18 mouse cellular contexts compared by ENCODE assay signal in the genomic region with DNA sequence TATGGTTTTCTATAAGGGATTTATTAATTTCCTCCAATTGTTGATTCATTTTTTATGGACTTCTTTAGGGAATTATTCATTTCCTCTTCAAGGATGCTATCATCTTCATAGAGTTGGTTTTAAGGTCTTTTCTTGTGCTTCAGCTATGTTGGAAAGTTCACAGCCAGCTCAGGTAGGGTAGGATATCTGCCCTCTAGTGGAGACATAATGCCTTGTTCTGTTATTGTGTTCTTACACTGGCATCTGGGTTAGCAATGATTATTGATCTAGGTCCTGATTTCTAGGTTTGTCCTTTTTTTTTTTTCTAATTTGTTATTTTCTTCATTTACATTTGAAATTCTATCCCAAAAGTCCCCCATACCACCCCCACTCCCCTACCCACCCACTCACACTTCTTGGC.
DNase-seq lines count a peak whose midpoint lies in the region; ATAC-seq and TF ChIP-seq lines count a peak whose summit lies in the region.
"Had no signal": no experiment of that assay in that cellular context is flagged by ENCODE, and none has a peak within 500 bp of the region (broad histone marks: within the 10 kb centered on the region; RNA-seq: fewer than 3 reads in every experiment).

No protein-coding gene starts in this region.

- H3K27me3 ChIP-seq in kidney, postnatal 0 days (ENCODE audit: insufficient read depth, low read length), result no peaks in the 10 kb centered on the region
- no peaks in the 10 kb centered on the region for H3K27me3 ChIP-seq in kidney, embryonic 14.5 days (ENCODE audit: control insufficient read depth, insufficient read depth, low read length)
- H3K27me3 ChIP-seq: embryonic facial prominence, embryonic 15.5 days; forebrain, embryonic 12.5 days; hindbrain, embryonic 15.5 days had no signal

- DNase-seq in CD4-positive, CD25-positive, alpha-beta regulatory T cell, adult 2 months (ENCODE audit: low read depth, low spot score), result peak; percentile 6
- no peak for DNase-seq in kidney, postnatal 0 days (ENCODE audit: low spot score)
- peak; percentile 11 for DNase-seq in thymus, postnatal 0 days (ENCODE audit: low spot score)
- DNase-seq in thymus, postnatal 25 days, result no peak
- DNase-seq in urinary bladder, postnatal 4 days (ENCODE audit: low spot score in 2 of 2), result no peak
- no peak for DNase-seq in spleen, postnatal 14 days (ENCODE audit: low spot score in 2 of 2)
- DNase-seq: cerebellum, postnatal 14 days; heart, adult 18-20 months; heart, postnatal 10 days; kidney, postnatal 25 days; right cerebral cortex, postnatal 4 days; thymus, postnatal 36 days had no signal

- H3K4me3 ChIP-seq in kidney, postnatal 0 days (replicated peaks; ENCODE audit: low read depth, low read length), result no peak overlapping the region
- no peak overlapping the region for H3K4me3 ChIP-seq in kidney, embryonic 14.5 days (ENCODE audit: low read length)
- H3K4me3 ChIP-seq: embryonic facial prominence, embryonic 15.5 days; forebrain, embryonic 12.5 days; hindbrain, embryonic 15.5 days; midbrain, embryonic 10.5 days had no signal

- TF ChIP-seq CTCF in kidney, postnatal 0 days (IDR thresholded peaks at IDR 0.05; ENCODE audit: low read depth), result peak; percentile 55

- H3K9ac ChIP-seq in kidney, postnatal 0 days (ENCODE audit: low read depth, low read length), result no peak overlapping the region
- no peak overlapping the region for H3K9ac ChIP-seq in kidney, embryonic 14.5 days (ENCODE audit: low read depth, low read length)
- H3K9ac ChIP-seq: embryonic facial prominence, embryonic 15.5 days; forebrain, embryonic 12.5 days; hindbrain, embryonic 15.5 days had no signal

- H3K9me3 ChIP-seq in kidney, postnatal 0 days (replicated peaks; ENCODE audit: low read length), result no peaks in the 10 kb centered on the region
- H3K9me3 ChIP-seq in kidney, embryonic 14.5 days (ENCODE audit: control insufficient read depth, low read length), result no peaks in the 10 kb centered on the region
- H3K9me3 ChIP-seq: embryonic facial prominence, embryonic 15.5 days; forebrain, embryonic 12.5 days; hindbrain, embryonic 15.5 days; midbrain, embryonic 10.5 days had no signal

- H3K4me2 ChIP-seq in kidney, postnatal 0 days (ENCODE audit: low read length), result no peak overlapping the region
- H3K4me2 ChIP-seq in kidney, embryonic 14.5 days (replicated peaks; ENCODE audit: low read depth, low read length), result no peak overlapping the region
- H3K4me2 ChIP-seq: embryonic facial prominence, embryonic 15.5 days; forebrain, embryonic 12.5 days; hindbrain, embryonic 15.5 days had no signal

- no peaks in the 10 kb centered on the region for H3K4me1 ChIP-seq in kidney, postnatal 0 days (replicated peaks; ENCODE audit: insufficient read depth, low read length)
- no peaks in the 10 kb centered on the region for H3K4me1 ChIP-seq in kidney, embryonic 14.5 days (ENCODE audit: control insufficient read depth, insufficient read depth, low read length)
- H3K4me1 ChIP-seq: embryonic facial prominence, embryonic 15.5 days; forebrain, embryonic 12.5 days; hindbrain, embryonic 15.5 days; midbrain, embryonic 10.5 days had no signal

- no peak for ATAC-seq in CD4-positive, CD25-positive, alpha-beta regulatory T cell, adult 4 months
- ATAC-seq in kidney, postnatal 0 days (replicated peaks; ENCODE audit: low FRiP score, low read depth), result no peak
- ATAC-seq in kidney, embryonic 14.5 days (ENCODE audit: low FRiP score, low TSS enrichment), result no peak

- H3K36me3 ChIP-seq in kidney, postnatal 0 days (ENCODE audit: insufficient read depth, low read length), result no peaks in the 10 kb centered on the region
- no peaks in the 10 kb centered on the region for H3K36me3 ChIP-seq in kidney, embryonic 14.5 days (ENCODE audit: control insufficient read depth, insufficient read depth, low read length)
- H3K36me3 ChIP-seq: embryonic facial prominence, embryonic 15.5 days; forebrain, embryonic 12.5 days; hindbrain, embryonic 15.5 days; midbrain, embryonic 10.5 days had no signal

- no peak overlapping the region for H3K27ac ChIP-seq in kidney, postnatal 0 days
- H3K27ac ChIP-seq in kidney, embryonic 14.5 days (ENCODE audit: low read depth, low read length), result no peak overlapping the region
- H3K27ac ChIP-seq: embryonic facial prominence, embryonic 15.5 days; forebrain, embryonic 12.5 days; hindbrain, embryonic 15.5 days; midbrain, embryonic 10.5 days had no signal

Comparison
In these comparisons a context has a peak if more than half of its experiments do, and no peak if none do; other contexts are left out.
1. DNase-seq: peak in CD4-positive, CD25-positive, alpha-beta regulatory T cell, adult 2 months (single experiment) and thymus, postnatal 0 days (single experiment); none in kidney, postnatal 0 days (single experiment), thymus, postnatal 25 days (single experiment), urinary bladder, postnatal 4 days (0 of 2) and spleen, postnatal 14 days (0 of 2).